Mouse (Mus musculus) embryonic fibroblast, embryonic 13.5 days (primary cell): ENCODE data around the gene Rps6ka5.

Source experiments
- CTCF ChIP-seq: IDR thresholded peaks from 2 replicates; pipeline ENCODE4 v1.5.1; 2011; ENCODE audit warnings: mild to moderate bottlenecking, control low read depth, low read length, moderate library complexity, borderline replicate concordance; ENCODE audit not compliant: insufficient read depth
- POLR2A ChIP-seq: IDR thresholded peaks from 2 replicates; pipeline ENCODE4 v1.6.1; 2011; ENCODE audit warnings: low read depth, mild to moderate bottlenecking, control low read depth, low read length, moderate library complexity

DNA sequence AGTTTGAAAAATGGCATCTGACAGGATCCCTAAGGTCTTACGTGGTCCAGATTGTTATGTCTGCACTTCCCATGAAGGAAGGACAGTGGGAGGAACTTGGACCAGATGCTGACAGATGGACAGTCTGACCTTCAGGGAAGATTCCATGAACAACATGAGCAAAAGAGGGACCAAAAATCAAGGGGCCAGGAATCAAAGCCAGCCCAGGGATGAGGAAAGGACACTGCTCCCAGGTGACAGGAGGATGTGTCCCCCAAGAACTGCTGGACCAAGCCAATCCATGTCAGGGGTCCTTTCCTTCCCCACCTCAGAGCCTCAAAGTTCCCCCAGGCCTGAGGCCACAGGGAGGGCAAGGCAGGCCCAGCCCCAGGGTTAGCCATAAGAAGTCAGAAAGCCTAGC is 212.2 kb downstream of the Rps6ka5 start:
- no peak for TF ChIP-seq CTCF
- TF ChIP-seq POLR2A = no peak
